Mouse (Mus musculus): ENCODE measurements at regions not wholly inside any gene's neighbourhood (a gene's known extent, or its start where the extent isn't known, plus 50 kb on each side); places are given as distances from the start of the nearest gene placed in this dataset.

- DNase-seq (ENCODE audit: low spot score): peak; percentile 76
Observed at GRCm38 (mm10) chr8:12503344-12503743, 69.5 kb upstream of the Spaca7 start.

DNA sequence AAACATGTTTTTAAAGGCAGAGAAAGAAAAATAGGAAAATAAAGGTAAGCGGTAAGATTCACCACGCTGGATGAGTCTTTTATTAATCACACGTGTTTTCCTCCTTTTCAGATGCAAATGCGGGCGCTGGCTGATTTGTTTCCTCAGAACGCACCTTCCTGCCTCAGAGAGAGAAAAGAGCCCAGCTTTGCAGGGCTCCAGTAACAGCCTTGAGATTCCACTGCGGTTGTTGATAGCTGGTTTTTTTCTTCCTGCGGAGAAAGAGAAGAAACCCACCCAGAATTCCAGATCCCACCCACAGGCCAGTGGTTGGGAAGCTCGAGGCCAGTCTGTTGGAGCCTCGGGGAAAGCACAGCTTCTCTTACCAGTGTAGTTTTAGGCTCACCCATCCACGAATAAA is 68.6 kb upstream of the Spaca7 start:
- peak; percentile 40 for DNase-seq (ENCODE audit: low spot score)

DNA sequence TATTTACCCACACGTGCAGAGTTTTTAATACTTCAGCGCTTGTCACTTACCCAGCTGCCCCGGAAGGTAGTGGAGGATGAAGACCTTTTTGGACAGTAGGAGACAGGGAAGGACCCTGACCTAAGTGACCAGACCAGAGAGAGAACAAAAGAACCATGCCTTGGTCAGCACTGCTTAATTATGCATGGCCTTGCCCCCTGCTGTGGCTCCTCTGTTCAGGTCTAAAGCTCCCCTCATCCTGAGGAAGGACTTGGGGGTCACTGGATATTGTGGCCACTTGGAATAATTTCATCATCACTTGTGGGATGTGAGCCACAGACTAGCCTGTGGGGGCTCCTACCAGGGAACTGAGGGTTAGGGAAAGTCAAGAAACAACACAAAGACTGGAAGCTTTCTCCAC is 68.1 kb upstream of the Spaca7 start:
- peak; percentile 60 for DNase-seq (ENCODE audit: low spot score)

- no peak for DNase-seq (ENCODE audit: low spot score)
Observed at GRCm38 (mm10) chr8:12510233-12510632, 62.6 kb upstream of the Spaca7 start.

GRCm38 (mm10) chr8:12513042-12513441 is 59.8 kb upstream of the Spaca7 start:
- no peak for DNase-seq (ENCODE audit: low spot score)

GRCm38 (mm10) chr8:12514138-12514537 is 58.7 kb upstream of the Spaca7 start:
- DNase-seq (ENCODE audit: low spot score): no peak

DNA sequence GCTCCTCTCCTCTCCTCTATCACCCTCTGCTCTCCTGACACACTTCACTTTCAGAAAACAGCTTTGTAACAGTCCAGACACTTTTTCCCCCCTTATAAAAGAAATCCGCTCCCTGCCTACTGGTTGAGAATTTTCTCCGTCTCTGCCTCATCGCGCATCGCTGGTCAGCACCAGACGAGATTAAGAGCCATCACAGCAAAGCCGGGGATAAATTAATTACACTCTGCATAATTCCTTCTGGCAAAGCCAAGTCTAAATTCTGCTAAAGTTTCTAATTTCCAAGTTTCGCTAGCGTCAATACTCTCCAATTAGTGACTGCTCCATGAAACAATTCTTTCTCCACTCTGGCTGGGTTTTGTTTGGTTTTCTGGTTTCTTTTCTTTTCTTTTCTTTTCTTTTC is 51.2 kb upstream of the Spaca7 start:
- no peak for DNase-seq (ENCODE audit: low spot score)
